Mouse (Mus musculus) liver, postnatal 0 days (tissue): ENCODE results near the gene Slco3a1. TPM values are rescaled to one million over a fixed set of nuclear protein-coding genes. Genes with fewer than 3 reads are reported as not detected.

Source experiments
- ATAC-seq: fragments of 200-750 bp; cut with Nextera tagmentation; 2 replicates; pipeline ENCODE4 v1.8.0; 2017; ENCODE audit warnings: mild to moderate bottlenecking, moderate library complexity
- DNase-seq: peaks from one replicate; pipeline ENCODE4 v3.0.0-alpha.2; 2016
- H3K27ac ChIP-seq: fragments of 300-500 bp; sonication (generic); 2 replicates; pipeline ENCODE4 v1.5.1; 2014; ENCODE audit warnings: antibody characterized with exemption, moderate library complexity, mild to moderate bottlenecking, low read depth
- H3K27me3 ChIP-seq: fragments of 300-500 bp; sonication (generic); 2 replicates; pipeline ENCODE4 v1.6.1; 2014; ENCODE audit warnings: low read length, control low read depth, mixed read lengths; ENCODE audit not compliant: insufficient read depth
- H3K36me3 ChIP-seq: fragments of 300-500 bp; sonication (generic); replicated peaks from 2 replicates; pipeline ENCODE4 v1.6.1; 2014; ENCODE audit warnings: mild to moderate bottlenecking, control low read depth, low read length, moderate library complexity, mixed read lengths; ENCODE audit not compliant: insufficient read depth
- H3K4me1 ChIP-seq: fragments of 300-500 bp; sonication (generic); 2 replicates; pipeline ENCODE4 v1.6.1; 2014; ENCODE audit warnings: antibody characterized with exemption, mild to moderate bottlenecking, control low read depth; ENCODE audit not compliant: insufficient read depth
- H3K4me2 ChIP-seq: fragments of 300-500 bp; sonication (generic); 2 replicates; pipeline ENCODE4 v1.6.1; 2014; ENCODE audit warnings: low read depth, mild to moderate bottlenecking, low read length, moderate library complexity, mixed read lengths
- H3K4me3 ChIP-seq: fragments of 300-500 bp; sonication (generic); 2 replicates; pipeline ENCODE4 v1.5.1; 2014; ENCODE audit warnings: low read depth, low read length
- H3K9ac ChIP-seq: fragments of 300-500 bp; sonication (generic); replicated peaks from 2 replicates; pipeline ENCODE4 v1.6.1; 2014; ENCODE audit warnings: mild to moderate bottlenecking, moderate library complexity
- H3K9me3 ChIP-seq: fragments of 300-500 bp; sonication (generic); 2 replicates; pipeline ENCODE4 v1.6.1; 2016; ENCODE audit warnings: mild to moderate bottlenecking, control low read depth, low read length, mixed read lengths
- CTCF ChIP-seq: sonication (generic); IDR thresholded peaks from 2 replicates; pipeline ENCODE4 v1.5.1; 2016; ENCODE audit warnings: antibody characterized with exemption, low read depth
- EP300 ChIP-seq: IDR thresholded peaks from 2 replicates; pipeline ENCODE4 v1.6.1; 2016; ENCODE audit warnings: antibody characterized with exemption, low read depth, mild to moderate bottlenecking
- WGBS: fragments of 180-500 bp; shearing (Covaris S2); extraction: QIAGEN DNeasy Blood & Tissue Kit; methylation state at CpG from one replicate; pipeline ENCODE4 v1.1.7; 2014; ENCODE audit not compliant: insufficient replicate concordance; 5-methylcytosine and 5-hydroxymethylcytosine counted together
- polyA plus RNA-seq: library from polyadenylated mRNA; unstranded; fragments of >200 nt; fragmentation: Nextera tagmentation; extraction: Ambion mirVana; gene quantifications from 2 replicates; pipeline ENCODE4 v1.2.1, GENCODE M21; 2015

Gene Slco3a1
- polyA plus RNA-seq, 1 experiment from 2014 or later = 1.2 TPM

DNA sequence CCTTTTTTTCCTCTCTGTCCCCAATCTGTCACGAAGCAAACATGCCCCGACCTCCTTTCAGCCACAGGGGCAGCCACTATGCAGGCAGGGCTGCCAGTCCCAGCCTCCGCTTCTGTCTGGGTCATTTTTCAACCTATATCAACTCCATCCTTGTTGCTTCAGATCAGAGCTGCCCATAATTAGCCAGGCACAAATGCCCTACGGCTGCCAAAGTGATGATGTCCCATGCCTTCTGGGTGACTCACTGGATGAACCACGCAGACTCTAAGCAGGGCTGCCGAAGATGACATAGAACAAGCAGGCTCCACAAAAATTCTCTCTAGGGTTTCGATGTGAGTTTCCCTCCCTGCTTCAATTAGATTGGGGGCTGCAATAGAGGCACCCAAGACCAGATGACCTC lies 89.9 kb downstream of the Slco3a1 start:
- DNase-seq (no peak), ATAC-seq (no peak)
- Histone ChIP-seq H3K9me3 (no peaks in the 10 kb centered on the region), H3K4me3 (no peak overlapping the region), H3K4me2 (no peak overlapping the region), H3K27ac (no peak overlapping the region), H3K9ac (no peak overlapping the region), H3K4me1 (no peaks in the 10 kb centered on the region), H3K27me3 (no peaks in the 10 kb centered on the region), H3K36me3 (no peaks in the 10 kb centered on the region)
- WGBS = 75% methylated on average over 7 of the region's 7 CpGs
- TF ChIP-seq EP300 (no peak), CTCF (no peak)

GRCm38 (mm10) chr7:74462451-74462850 lies 92.1 kb downstream of the Slco3a1 start:
- Histone ChIP-seq H3K4me3 (no peak overlapping the region), H3K4me1 (peaks cover 8% of the 10 kb centered on the region), H3K9me3 (no peaks in the 10 kb centered on the region), H3K9ac (no peak overlapping the region), H3K36me3 (no peaks in the 10 kb centered on the region), H3K4me2 (no peak overlapping the region), H3K27ac (no peak overlapping the region), H3K27me3 (no peaks in the 10 kb centered on the region)
- no peak for DNase-seq
- 52% methylated on average over 4 of the region's 4 CpGs for WGBS
- ATAC-seq = no peak
- TF ChIP-seq CTCF (no peak), EP300 (no peak)

GRCm38 (mm10) chr7:74461736-74462135 lies 92.8 kb downstream of the Slco3a1 start:
- WGBS = 62% methylated on average over 5 of the region's 5 CpGs

GRCm38 (mm10) chr7:74461146-74461545 lies 93.4 kb downstream of the Slco3a1 start:
- peaks cover 8% of the 10 kb centered on the region for H3K4me1 ChIP-seq
- WGBS = 68% methylated on average over 1 of the region's 1 CpGs

More at GRCm38 (mm10) chr7:74461736-74462135, 92.8 kb downstream of the Slco3a1 start:
- no peak for TF ChIP-seq CTCF
- no peak for TF ChIP-seq EP300
- Histone ChIP-seq H3K4me1 (peaks cover 8% of the 10 kb centered on the region), H3K27me3 (no peaks in the 10 kb centered on the region), H3K9me3 (no peaks in the 10 kb centered on the region), H3K4me3 (no peak overlapping the region), H3K36me3 (no peaks in the 10 kb centered on the region), H3K4me2 (no peak overlapping the region), H3K27ac (no peak overlapping the region), H3K9ac (no peak overlapping the region)
- DNase-seq = no peak
- ATAC-seq = no peak

DNA sequence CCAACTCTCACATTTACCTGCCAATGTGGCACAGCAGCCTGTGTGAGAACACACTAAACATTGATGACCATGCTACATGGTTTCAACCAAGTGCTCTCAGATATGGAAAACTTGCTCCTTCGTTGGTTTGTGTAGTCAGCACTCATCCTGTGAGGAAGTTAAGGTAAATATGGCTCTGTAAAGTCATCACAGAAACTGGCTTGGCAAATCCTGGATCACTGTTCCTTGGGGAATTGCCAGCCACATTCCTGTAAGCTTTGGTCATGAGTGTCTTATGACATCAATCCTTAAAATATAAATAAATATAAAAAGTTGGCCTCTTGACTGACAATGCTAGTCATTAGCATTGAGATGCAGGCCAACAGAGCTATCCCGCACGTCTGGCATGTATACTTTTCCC lies 94.8 kb downstream of the Slco3a1 start:
- Histone ChIP-seq H3K27ac (no peak overlapping the region), H3K9me3 (no peaks in the 10 kb centered on the region), H3K36me3 (no peaks in the 10 kb centered on the region), H3K27me3 (no peaks in the 10 kb centered on the region), H3K9ac (no peak overlapping the region), H3K4me2 (no peak overlapping the region), H3K4me3 (no peak overlapping the region), H3K4me1 (peaks cover 8% of the 10 kb centered on the region)
- DNase-seq = no peak
- WGBS = 72% methylated on average over 3 of the region's 3 CpGs
- TF ChIP-seq EP300 (no peak), CTCF (no peak)
- ATAC-seq = no peak

More at GRCm38 (mm10) chr7:74461146-74461545, 93.4 kb downstream of the Slco3a1 start:
- no peak for DNase-seq
- no peak overlapping the region for H3K9ac ChIP-seq
- no peak for ATAC-seq
- H3K4me3 ChIP-seq = no peak overlapping the region
- H3K4me2 ChIP-seq = no peak overlapping the region
- no peaks in the 10 kb centered on the region for H3K9me3 ChIP-seq
- no peaks in the 10 kb centered on the region for H3K27me3 ChIP-seq
- H3K36me3 ChIP-seq = no peaks in the 10 kb centered on the region
- TF ChIP-seq EP300 (no peak), CTCF (no peak)
- no peak overlapping the region for H3K27ac ChIP-seq

- no peak overlapping the region for H3K27ac ChIP-seq
- H3K36me3 ChIP-seq = no peaks in the 10 kb centered on the region
- ATAC-seq = no peak
- H3K4me1 ChIP-seq = peaks cover 8% of the 10 kb centered on the region
- 29% methylated on average over 5 of the region's 5 CpGs for WGBS
- H3K9ac ChIP-seq = no peak overlapping the region
- no peak overlapping the region for H3K4me3 ChIP-seq
- DNase-seq = no peak
- no peaks in the 10 kb centered on the region for H3K27me3 ChIP-seq
- TF ChIP-seq EP300 (no peak), CTCF (no peak)
- H3K9me3 ChIP-seq = no peaks in the 10 kb centered on the region
- H3K4me2 ChIP-seq = no peak overlapping the region
These were observed 95.3 kb downstream of the Slco3a1 start for GRCm38 (mm10) chr7:74459277-74459676.
